Mouse (Mus musculus) E14TG2a.4 (cell line): ENCODE results near the gene Ptprm.
A peak's percentile ranks its signal among the peaks of the same experiment; 100 is the strongest.

Experiments used
- H3K27me3 ChIP-seq: 2 replicates; pipeline ENCODE4 v1.6.1; 2014; ENCODE audit warnings: low read length, control low read depth; ENCODE audit not compliant: insufficient read depth
- H3K36me3 ChIP-seq: 2 replicates; pipeline ENCODE4 v1.6.1; 2014; ENCODE audit warnings: low read length, control low read depth; ENCODE audit not compliant: insufficient read depth
- H3K4me1 ChIP-seq: replicated peaks from 2 replicates; pipeline ENCODE4 v1.6.1; 2014; ENCODE audit warnings: low read depth, low read length, control low read depth
- H3K4me3 ChIP-seq: replicated peaks from 2 replicates; pipeline ENCODE4 v1.5.1; 2014; ENCODE audit warnings: mild to moderate bottlenecking, low read length
- H3K9me3 ChIP-seq: 2 replicates; pipeline ENCODE4 v1.6.1; 2014; ENCODE audit warnings: low read length, control low read depth
- CTCF ChIP-seq: conservative IDR thresholded peaks from 2 replicates; pipeline ENCODE4 v1.5.1; 2014; ENCODE audit warnings: low read length
- NANOG ChIP-seq: IDR thresholded peaks from 2 replicates; pipeline ENCODE4 v1.6.1; 2014; ENCODE audit warnings: borderline replicate concordance, low read length, mixed read lengths
- POU5F1 ChIP-seq: IDR thresholded peaks from 2 replicates; pipeline ENCODE4 v1.6.1; 2014; ENCODE audit warnings: low read length, borderline replicate concordance

Gene Ptprm

DNA sequence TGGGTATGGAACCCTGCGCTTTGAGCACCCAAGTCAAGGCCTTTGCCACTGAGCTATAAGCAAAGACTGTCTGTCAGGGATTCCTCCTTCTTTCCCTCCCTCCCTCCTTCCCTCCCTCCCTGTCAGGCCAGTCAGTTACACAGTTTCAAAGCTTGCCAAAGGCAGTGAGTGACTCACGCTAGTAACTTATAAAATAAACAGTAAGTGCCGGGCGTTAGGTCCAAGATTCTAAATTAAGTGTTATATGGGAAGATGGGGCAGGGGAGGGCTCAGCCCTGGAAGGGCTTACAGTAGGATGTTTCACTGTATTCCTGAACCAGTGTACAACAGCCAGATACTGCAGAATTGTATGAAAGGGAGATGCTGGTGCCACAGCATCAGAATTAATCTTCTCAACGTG is 2.8 kb downstream of the Ptprm start:
- no peaks in the 10 kb centered on the region for H3K36me3 ChIP-seq
- H3K4me3 ChIP-seq, result no peak overlapping the region
- no peaks in the 10 kb centered on the region for H3K9me3 ChIP-seq
- TF ChIP-seq CTCF (no peak), NANOG (no peak), POU5F1 (no peak)
- peaks cover 4% of the 10 kb centered on the region for H3K4me1 ChIP-seq
- peaks cover 55% of the 10 kb centered on the region for H3K27me3 ChIP-seq

DNA sequence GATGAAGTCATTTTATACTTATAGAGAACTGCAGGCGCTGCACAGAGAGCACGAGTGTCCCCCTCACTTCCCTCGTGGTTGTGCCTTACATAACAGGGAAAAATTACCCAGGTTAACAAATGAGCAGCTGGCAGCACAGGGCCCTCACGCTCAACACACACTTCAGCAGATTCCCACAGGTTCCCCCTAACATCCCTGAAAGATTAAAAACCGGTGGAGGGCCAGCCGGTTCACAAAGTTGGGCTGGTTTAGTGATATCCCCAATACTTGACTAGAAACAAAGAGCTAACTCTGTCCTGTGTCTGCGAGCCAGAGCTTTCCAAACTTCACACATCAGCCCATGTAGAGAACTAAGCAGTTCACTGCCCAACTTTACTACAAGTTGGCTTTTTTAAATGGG is 3.7 kb downstream of the Ptprm start:
- H3K4me1 ChIP-seq, result peaks cover 4% of the 10 kb centered on the region
- H3K36me3 ChIP-seq, result no peaks in the 10 kb centered on the region
- H3K9me3 ChIP-seq, result no peaks in the 10 kb centered on the region
- no peak overlapping the region for H3K4me3 ChIP-seq
- no peak for TF ChIP-seq CTCF
- TF ChIP-seq NANOG, result no peak
- no peak for TF ChIP-seq POU5F1
- H3K27me3 ChIP-seq, result peaks cover 47% of the 10 kb centered on the region

DNA sequence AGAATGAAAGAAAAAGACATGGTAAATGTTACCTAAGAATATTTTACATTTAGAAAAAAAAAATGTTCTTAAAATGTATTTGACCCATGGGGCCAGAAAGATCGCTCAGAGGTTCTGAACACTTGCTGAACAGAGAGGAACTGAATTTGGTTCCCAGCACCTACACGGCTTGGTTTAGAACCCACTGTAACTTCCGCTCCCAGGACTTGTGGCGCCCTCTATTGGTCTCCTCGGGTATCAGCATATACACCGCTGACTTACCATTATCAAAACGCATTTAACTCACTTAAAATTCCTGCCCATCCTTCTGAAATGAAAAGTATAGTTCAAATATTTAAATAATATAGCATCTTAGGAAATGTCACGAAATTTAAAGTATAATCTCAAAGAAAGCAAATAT is 4.7 kb downstream of the Ptprm start:
- TF ChIP-seq POU5F1 (no peak), NANOG (no peak), CTCF (peak; percentile 62)

DNA sequence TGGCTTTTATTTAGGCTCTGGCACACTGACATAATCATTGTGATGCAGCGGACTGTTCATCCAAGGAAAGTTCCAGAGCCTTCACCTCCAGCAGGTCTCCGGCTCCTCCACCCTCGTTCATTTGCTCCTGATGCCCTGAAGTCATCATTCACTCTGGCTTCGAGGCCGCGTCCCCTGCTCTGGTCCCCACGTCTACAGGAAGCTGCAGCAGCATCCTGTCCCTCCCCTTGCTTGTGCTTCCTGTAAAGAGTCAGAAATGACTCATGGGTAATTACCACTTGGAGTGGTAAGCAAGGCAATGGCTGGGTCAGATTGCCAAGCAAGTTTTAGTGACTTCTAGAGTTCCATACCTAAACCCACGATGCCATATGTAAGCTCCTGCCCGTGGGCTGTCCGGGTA is 7.3 kb downstream of the Ptprm start:
- no peaks in the 10 kb centered on the region for H3K4me1 ChIP-seq
- no peaks in the 10 kb centered on the region for H3K36me3 ChIP-seq
- TF ChIP-seq CTCF (no peak), NANOG (no peak), POU5F1 (no peak)
- H3K27me3 ChIP-seq, result peaks cover 15% of the 10 kb centered on the region
- no peak overlapping the region for H3K4me3 ChIP-seq
- H3K9me3 ChIP-seq, result no peaks in the 10 kb centered on the region

More for the DNA sequence above, 4.7 kb downstream of the Ptprm start:
- H3K36me3 ChIP-seq, result no peaks in the 10 kb centered on the region
- H3K27me3 ChIP-seq, result peaks cover 38% of the 10 kb centered on the region
- H3K4me3 ChIP-seq, result no peak overlapping the region
- peaks cover 4% of the 10 kb centered on the region for H3K4me1 ChIP-seq
- H3K9me3 ChIP-seq, result no peaks in the 10 kb centered on the region

DNA sequence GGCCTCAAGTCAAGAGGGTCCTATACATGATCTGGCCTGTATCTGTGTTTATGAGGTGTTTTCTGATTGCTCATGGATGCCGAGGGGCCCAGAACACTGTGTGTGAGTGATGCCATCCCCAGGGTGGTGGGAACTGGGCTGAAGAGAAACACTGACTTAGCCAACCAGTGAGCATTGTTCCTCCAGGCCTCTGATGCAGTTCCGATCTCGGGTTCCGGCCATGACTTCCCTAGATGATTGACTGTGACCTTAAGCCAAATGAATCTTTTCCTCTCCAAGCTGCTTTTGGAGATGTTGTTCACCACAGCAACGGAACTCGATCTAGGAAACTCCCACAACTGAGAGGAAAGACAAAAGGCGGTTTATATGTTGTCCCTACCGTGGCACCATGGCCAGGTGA is 9.1 kb downstream of the Ptprm start:
- no peaks in the 10 kb centered on the region for H3K36me3 ChIP-seq
- peaks cover 7% of the 10 kb centered on the region; the same call in 1 of the 2 replicates for H3K27me3 ChIP-seq
- H3K4me1 ChIP-seq, result no peaks in the 10 kb centered on the region
- H3K4me3 ChIP-seq, result no peak overlapping the region
- H3K9me3 ChIP-seq, result no peaks in the 10 kb centered on the region
- TF ChIP-seq NANOG (no peak), POU5F1 (no peak), CTCF (no peak)

DNA sequence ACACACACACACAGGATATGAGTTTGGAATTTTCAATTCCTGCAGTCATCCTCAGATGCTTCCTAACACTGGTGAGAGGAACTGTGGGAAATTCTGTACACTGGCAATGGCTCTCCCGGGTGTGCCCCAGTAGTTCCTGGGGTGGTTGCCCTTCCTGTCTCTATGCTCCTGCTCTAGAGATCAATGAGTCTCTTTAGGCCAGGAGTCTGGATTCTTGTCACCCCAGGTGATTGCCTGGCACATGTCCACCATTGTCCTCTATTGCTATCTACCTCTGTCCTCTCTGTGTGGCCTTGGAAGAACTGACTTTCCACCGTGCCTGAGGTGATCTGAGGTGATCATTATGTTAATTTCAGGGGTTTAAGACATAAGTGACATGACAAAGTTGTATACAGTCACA is 10.8 kb downstream of the Ptprm start:
- no peaks in the 10 kb centered on the region for H3K36me3 ChIP-seq
- H3K4me1 ChIP-seq, result no peaks in the 10 kb centered on the region; the same call in 1 of the 2 replicates
- H3K4me3 ChIP-seq, result no peak overlapping the region
- no peak for TF ChIP-seq CTCF
- TF ChIP-seq NANOG, result no peak
- H3K27me3 ChIP-seq, result peaks cover 6% of the 10 kb centered on the region; the same call in 1 of the 2 replicates
- H3K9me3 ChIP-seq, result no peaks in the 10 kb centered on the region

DNA sequence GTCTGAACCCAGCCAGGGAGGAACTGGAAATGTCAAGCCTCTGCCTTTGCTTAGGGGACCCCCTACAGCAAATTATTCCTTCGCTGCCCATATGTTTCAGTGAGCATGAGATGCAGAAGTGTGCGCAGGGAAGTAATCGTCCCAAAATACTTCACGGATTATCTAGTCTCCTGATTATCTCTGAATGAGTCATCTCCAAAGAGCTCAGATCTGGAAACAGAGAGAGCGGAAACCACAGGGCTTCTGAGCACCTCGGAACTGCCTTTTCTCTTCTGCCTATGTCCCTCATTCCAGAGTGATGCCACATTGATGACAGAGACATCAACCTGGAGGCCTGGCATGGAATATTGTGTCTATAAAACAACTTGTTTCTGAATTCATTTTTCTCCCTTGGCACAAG is 11.3 kb downstream of the Ptprm start:
- TF ChIP-seq NANOG (no peak), POU5F1 (no peak), CTCF (no peak)

DNA sequence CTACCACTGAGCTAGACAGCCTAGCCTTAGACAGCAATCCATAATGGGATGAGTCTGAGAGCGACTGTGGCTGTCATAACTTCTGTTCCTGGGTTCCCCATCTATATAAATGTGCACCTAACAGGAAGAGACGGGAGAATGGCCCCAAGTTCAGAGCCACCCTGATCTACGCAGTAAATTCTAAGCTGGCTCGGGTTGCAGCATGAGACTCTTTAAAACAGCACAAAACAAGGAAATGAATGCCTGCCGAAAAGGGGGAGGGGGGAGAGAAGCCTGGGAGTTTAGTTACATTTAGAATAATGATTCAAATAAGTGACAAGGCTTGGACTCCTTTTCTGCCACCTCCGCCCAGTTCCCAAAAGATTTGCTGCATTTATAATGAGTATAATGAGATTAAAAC is 13.9 kb downstream of the Ptprm start:
- Histone ChIP-seq H3K4me3 (no peak overlapping the region), H3K9me3 (no peaks in the 10 kb centered on the region), H3K4me1 (no peaks in the 10 kb centered on the region; the same call in 1 of the 2 replicates), H3K27me3 (no peaks in the 10 kb centered on the region; the same call in 1 of the 2 replicates), H3K36me3 (no peaks in the 10 kb centered on the region)
- TF ChIP-seq POU5F1 (no peak), CTCF (no peak), NANOG (no peak)

More for the DNA sequence above, 11.3 kb downstream of the Ptprm start:
- Histone ChIP-seq H3K9me3 (no peaks in the 10 kb centered on the region), H3K36me3 (no peaks in the 10 kb centered on the region), H3K27me3 (peaks cover 4% of the 10 kb centered on the region; the same call in 1 of the 2 replicates), H3K4me1 (no peaks in the 10 kb centered on the region; the same call in 1 of the 2 replicates), H3K4me3 (no peak overlapping the region)

DNA sequence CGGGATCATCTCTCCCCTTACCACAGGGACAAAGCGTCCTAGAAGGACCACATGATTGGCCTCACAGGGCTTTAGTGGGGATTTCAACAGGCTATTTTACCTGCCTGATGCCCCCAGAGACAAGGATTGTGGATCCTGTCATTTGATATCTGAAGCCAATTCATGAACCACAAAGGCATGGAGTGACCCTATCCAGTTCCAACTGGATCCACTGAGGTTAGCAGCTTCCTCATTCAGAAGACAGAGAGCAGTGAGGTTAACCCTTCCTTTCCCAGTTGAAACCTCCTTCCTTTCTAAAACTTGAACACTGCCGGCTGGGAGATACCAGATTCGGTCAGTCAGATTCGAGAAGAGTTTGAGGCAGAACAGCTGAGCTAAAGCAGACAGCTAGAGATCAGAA is 14.7 kb downstream of the Ptprm start:
- no peaks in the 10 kb centered on the region for H3K9me3 ChIP-seq
- TF ChIP-seq NANOG (no peak), POU5F1 (no peak), CTCF (no peak)
- H3K4me1 ChIP-seq, result no peaks in the 10 kb centered on the region; the same call in 1 of the 2 replicates

More for the DNA sequence above, 14.7 kb downstream of the Ptprm start:
- no peaks in the 10 kb centered on the region for H3K36me3 ChIP-seq
- H3K4me3 ChIP-seq, result no peak overlapping the region
- no peaks in the 10 kb centered on the region; the same call in 1 of the 2 replicates for H3K27me3 ChIP-seq
